Mouse (Mus musculus): ENCODE results near the gene Epop.
A peak's percentile ranks its signal among the peaks of the same experiment; 100 is the strongest.

Gene Epop

DNA sequence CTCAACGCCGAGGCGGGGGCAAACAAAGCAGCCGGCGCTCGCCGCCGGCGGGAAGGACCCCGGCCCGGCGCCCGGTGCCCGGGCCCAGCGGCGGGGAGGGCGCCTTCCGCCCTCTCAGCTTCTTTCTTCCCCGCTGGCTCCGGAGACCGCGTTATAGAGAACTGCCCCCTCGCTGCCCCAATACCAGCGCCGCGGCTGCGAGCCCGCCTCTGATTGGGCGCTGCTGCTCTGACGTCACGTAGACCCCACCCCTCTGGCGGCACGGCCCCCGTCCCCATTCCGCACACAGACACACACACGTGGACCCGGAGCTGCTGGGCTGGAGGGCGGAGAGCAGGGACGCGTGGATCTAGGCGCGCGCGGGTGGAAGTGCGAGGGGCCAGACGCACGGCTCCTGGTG lies at the start of gene Epop:
TSS of gene Epop (minus strand) at position 127 of the 400 bp plus-strand sequence.
- DNase-seq (ENCODE audit: low read depth, low spot score): peak; percentile 79

DNA sequence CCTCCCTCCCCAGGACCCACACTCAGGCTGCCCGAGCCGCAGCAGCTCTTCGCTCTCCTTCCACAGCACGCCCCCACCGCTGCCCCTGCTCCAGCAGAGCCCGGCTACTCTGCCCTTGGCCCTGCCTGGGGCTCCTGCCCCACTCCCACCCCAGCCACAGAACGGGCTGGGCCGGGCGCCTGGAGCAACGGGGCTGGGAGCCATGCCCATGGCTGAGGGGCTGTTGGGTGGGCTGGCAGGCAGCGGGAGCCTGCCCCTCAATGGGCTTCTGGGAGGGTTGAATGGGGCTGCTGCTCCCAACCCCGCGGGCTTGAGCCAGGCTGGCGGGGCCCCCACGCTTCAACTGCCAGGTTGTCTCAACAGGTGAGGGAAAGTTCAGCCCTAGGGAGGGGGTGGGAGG lies 48.8 kb upstream of the Epop start:
- DNase-seq (ENCODE audit: low read depth, low spot score): no peak

DNA sequence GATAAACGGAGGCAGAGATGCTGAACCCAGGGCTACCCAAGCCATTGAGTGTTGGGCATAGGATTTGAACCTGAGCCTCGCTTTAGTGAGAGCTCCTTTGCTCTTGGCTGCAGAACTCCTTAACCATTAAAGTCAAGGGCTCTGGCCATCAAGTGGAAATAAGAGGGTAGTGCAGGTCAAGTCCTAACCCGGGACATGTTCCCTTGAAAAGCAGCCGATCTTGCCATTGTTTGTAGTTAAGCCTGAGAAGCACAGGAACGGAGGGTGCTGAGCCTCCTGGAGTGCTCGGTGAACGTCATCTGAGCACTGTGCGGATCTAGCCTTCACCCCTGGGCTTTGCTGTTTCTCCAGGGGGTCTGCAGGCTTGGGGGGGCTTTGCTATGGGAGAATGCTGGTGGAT lies 48.3 kb upstream of the Epop start:
- no peak for DNase-seq (ENCODE audit: low read depth, low spot score)

DNA sequence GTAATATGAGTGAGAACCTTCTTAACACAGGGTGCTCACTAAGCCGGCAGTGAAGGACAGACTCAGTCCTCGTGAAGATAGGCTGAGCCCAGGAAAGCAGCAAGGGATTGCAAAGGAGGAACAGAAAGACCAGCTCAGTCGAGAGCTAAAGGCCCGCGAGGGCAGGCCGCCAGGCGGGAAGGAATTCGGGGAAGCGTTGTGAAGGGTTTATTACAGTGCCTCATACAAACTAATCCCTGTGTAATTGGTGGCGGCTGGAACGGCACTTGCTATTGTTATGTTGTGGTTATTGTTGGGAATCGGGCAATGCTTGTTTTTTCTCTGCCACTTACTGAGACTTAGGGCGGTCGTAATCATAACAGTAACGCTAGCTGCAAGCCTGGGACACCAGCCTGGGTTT lies 47.9 kb upstream of the Epop start:
- DNase-seq (ENCODE audit: low read depth, low spot score): no peak

DNA sequence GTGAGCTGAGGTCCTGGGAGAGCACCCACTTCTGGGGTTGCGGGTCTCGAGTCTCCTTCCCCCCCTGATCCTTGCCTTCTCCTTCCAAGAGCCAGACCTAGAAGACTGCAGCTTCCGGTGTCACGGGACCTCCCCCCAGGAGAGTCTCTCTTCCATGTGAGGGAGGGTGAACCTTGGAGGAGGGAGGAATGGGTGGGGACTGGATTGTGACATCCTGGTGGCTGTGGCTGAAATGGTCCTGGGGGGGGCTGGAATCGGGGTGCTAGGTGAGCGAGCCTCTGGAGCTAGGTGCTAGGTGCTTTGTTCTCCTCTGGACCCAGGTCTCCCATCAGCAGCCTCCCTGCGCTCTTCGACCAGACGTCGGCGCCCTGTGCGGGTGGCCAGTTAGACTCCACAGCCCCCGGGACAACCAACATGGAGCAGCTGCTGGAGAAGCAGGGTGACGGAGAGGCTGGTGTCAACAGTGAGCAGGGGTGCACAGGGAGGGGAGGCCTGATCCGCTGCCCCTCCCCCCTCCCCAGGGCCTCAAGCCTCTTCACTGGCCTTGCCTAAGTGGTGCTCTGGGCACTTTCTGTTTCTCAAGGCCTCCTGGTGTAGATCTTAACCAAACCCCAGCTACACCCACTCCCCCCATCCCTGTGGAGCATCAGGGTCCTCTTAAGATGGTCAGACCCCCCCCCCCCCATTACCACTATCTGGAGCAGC lies 46.7 kb upstream of the Epop start:
- no peak for DNase-seq (ENCODE audit: low read depth, low spot score)

DNA sequence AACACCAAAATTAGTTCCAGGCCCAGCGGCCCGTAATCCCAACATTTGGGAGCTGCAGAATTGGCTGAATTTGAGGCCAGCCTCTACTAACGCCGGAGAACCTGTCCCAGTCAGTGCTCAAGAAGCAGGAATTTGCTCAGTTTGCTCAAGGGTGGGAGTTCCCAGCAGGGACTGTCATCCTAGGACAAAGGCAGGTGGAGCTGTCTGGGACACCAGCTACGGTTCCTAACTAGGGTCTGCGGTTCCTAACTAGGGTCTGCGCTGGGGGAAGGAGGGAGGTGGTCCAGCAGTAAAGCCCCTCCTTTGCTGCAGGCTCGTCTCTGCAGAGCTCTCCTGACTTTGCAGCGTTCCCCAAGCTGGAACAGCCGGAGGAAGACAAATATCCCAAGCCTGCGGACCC lies 43.6 kb upstream of the Epop start:
- DNase-seq (ENCODE audit: low read depth, low spot score): no peak

DNA sequence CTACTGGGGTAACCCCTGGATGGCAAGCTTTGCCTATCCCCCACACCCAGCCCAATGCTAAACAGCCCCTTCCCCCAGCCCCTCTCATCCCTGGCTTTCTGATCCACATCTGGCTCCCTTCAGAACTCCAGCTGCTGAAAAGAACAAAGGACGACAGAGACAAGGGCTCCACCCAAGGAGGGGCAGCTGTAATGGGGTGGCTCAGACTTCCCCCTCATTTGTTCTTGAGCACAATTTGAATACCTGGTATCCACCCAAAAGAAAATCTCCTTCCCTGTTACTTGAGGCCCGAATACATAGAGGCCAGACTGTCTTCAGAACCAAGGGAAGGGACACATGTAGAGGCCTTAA lies 41.6 kb upstream of the Epop start:
- DNase-seq (ENCODE audit: low read depth, low spot score): no peak

DNA sequence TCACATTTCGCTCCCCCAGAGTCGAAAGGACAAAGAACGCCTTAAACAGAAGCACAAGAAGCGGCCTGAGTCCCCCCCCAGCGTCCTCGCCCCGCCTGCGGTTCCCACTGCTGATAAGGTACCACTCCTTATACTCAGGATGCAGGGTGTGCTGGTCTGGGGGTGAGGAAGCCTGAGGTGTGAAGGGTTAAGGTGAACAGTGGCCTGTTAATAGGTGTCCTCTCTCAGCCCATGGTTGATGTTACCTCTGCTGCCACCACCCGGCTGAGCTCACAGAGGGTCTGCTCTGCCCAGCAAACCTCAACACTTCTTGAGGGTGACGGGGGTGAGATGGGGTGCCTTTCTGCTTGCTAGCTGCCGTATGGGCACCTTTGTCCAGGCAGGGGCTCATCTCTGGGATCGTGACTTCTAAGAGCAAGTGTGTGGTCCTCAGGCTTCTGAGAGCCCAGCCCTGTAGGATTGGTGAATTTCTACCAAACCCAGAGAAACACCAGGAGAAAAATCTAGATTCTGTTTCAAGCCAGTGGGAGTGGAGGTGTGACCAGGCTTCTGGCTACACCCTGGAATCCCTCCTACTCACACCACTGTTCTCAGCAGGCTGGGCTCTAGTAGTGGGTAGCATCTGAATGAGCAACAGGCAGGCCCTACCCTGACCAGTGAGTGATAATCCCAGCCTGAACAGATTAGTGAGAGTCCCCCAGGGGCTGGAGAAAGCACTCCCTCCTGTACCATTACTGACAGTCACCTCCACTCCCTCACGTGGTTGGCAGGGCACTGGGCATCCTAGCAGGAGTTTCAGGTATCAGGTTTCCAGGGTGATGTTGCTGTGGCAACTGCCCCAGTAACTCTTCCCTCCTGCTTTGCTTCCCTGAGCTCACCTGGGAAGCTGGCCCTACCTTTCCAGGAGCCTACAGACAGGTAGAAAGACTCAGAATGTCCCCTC lies 41.0 kb upstream of the Epop start:
- DNase-seq (ENCODE audit: low read depth, low spot score): peak; percentile 57

DNA sequence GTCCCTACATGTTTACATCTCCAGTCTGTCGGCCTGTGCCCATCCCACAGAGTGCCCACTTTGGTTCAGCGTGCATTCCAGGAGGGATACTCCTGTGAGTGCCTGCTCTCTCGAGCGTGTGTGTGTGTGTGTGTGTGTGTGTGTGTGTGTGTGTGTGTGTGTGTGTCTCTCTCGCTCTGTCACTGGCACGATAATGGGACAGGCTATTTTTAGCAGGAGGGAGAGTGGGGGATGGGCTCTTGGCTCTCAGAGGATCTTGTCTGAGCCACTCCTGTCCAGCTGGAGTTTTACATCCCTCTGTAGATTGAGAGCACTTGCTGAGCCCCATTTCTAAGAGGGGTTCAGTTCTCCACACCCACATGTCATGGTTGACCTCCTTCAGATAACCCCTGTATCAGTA lies 40.3 kb upstream of the Epop start:
- DNase-seq (ENCODE audit: low read depth, low spot score): no peak

DNA sequence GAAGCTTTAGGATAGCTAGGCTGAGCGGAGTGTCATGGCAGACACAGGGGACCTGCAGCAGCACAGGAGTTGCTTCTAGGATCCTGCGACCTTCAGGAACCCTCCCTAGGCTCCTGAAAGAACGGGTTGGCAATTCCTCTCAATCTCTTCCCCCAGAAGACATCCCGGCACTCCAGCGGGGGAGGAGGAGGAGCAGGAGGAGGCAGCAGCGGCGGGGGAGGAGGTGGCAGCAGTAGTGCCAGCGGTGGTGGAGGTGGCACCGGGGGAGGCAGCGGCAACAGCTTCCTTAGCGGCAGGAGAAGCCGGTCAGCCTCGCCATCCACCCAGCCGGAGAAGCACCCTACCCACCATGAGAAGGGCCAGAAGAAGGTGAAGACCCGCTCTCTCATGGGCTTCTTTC lies 39.8 kb upstream of the Epop start:
- DNase-seq (ENCODE audit: low read depth, low spot score): no peak

DNA sequence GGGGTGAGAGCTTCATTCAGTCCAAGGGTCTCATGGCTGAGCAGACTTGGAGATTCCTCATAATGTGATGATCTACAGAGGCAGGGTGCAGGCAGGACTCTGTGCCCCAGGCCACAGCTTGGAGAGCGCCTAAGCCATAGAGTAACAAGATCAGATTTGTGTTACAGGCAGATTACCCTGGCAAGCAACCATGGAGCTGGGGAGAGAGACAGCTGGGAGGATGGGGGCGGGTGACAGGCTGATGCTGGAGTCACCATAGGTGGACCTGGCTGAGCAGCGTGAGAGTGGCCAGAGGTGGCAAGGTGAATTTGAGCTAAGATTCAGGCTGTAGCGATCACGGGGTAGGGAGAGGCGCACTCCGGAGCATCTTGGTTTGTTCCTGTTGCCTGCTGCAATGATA lies 38.7 kb upstream of the Epop start:
- DNase-seq (ENCODE audit: low read depth, low spot score): no peak

DNA sequence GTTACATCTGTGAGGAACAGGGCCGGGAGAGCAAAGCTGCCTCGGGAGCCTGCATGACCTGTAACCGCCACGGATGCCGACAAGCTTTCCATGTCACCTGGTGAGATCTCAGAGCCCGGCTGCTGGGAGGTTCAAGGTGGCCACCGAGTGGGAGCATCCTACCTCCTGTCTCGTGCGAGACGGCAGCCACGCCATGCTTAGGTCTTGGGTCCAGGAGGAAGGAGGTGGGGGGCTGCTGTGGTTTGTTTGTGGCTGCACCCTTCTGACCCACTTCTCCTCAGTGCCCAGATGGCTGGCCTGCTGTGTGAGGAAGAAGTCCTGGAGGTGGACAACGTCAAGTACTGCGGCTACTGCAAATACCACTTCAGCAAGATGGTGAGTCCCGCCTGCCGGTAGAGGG lies 37.3 kb upstream of the Epop start:
- no peak for DNase-seq (ENCODE audit: low read depth, low spot score)

DNA sequence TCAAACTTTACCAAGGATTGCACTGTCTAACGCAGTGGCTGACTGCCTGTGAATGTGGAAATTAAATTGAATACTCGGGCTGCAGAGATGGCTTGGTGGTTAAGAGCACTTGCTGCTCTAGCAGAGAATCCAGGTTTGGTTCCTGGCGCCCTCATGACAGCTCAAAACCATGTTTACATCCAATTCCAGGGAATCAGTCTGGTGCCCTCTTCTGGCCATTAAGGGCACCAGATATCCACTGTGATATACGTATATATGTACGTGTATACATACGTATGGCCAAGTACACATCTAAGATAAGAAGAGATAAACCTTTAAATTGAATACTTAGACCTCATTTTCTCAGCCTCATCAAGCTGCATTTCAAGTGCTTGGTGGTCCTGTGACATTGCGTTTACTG lies 36.7 kb upstream of the Epop start:
- DNase-seq (ENCODE audit: low read depth, low spot score): no peak

DNA sequence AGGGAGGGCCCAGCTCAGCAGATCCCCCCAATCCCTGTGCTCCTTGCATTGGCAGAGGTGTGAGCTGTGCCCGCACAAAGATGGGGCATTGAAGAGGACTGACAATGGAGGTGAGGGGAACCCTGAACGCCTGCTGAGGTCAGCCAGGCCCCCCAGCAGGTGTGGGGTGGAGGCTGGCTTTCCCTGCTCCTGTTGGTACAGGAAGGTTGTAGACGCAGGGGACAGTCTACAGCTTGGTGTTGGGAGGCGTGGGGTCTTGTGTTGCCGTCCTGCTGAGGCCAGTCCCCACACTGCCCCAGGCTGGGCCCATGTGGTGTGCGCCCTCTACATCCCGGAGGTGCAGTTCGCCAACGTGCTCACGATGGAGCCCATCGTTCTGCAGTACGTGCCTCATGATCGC lies 35.9 kb upstream of the Epop start:
- DNase-seq (ENCODE audit: low read depth, low spot score): no peak

DNA sequence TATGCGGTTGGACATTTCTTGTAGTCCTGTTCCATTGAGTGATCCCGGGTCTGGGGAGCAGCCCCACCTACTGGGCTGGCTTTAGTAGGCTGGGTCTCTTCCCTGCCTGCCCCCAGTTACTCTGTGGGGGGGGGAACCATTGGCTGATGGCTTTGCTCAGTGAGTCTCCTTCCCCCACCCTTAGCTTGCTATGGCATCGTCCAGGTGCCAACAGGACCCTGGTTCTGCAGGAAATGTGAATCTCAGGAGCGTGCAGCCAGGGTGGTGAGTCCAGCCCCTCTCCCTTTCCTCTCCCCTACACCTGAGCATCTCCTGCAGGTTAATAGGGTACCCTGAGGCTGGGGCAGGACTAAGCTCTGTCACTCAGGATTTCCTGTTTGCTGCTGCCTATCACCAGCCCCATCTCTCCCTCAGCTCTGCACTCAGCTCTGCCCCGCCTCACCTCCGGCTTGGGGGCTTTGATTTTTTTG lies 35.3 kb upstream of the Epop start:
- no peak for DNase-seq (ENCODE audit: low read depth, low spot score)

DNA sequence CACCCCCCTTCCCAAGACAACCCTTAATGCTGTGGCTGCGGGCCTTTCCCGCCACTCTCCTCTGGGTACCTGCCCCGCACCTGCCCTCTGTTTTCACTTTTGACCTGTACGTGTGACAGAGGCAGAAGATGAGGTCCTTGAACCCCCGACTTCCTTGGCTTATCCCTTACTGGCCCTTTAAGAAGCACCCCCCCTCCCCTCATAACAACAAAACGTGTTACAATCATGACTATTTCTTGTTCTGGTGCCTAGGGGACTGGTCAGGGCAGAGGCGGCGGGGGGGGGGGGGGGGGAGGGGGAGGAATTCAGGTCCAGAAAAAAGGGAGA lies 34.8 kb upstream of the Epop start:
- no peak for DNase-seq (ENCODE audit: low read depth, low spot score)

DNA sequence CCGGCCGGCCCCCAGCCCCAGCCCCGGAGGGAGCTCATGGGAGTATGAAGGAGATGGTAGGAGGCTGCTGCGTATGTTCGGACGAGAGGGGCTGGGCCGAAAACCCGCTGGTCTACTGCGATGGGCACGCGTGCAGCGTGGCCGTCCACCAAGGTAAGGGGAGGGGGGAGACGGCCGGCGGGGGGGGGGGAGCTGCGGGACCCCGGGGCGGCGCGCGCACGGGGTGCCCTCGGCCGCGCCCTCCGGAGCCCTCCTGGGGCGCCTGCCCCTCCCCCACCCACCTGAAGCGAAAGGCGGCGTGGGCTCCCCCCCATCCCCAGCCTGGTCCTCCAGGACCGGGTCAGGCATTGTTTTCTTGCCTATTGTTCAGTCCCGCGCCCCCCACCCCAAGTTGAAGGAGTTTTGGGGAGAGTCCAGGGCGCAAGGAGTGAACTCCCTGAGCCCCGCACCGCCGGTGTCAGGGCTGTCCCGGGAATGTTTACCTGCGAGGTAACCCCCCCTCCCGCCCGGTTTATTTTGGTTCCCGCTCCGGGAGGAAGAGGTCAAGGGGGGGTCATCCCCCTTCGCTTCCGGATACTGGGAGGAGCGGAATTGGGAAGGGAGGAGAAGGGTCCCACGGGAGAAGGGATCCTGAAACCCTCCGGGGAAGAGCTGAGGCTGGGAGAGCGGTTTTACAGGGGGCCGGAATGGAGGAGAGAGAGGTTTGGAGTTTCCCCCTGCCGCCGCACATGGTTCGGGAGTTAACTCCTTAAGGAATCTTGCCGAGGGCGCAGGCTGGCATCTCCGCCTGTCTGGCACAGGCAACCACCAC lies 34.2 kb upstream of the Epop start:
- DNase-seq (ENCODE audit: low read depth, low spot score): no peak

DNA sequence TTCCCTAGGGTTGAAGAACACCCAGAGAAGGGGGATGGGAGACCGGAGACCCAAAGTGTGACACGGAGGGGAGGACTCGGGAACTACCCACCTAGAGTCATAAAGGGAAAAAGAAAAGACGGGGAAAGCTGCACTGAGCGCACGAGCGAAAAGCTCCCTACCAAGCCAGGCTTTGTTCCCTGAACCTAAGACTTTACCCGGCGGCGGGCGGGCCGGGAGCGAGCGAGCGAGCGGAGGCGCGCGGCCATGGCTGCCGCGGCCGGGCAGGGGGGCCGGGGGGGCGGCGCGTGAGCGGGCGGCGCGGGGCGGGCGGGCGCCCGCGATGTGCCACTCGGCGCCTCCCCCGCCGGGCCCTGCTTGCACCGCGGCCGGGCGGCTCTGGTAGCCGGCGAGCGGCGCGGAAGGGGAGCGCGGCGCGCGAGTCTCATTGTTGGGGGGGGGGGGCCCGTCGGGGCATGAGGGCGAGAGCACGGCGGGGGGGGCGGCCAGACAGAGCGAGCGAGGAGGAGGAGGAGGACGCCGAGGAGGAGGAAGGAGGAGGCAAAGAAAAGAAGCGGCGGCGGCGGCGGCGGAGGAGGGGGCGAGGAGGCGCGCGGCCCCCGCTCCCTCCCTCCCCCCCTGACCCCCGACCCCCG lies 33.5 kb upstream of the Epop start, which contains the start of gene Mllt6:
TSS of gene Mllt6 (plus strand) at position 522 of the 635 bp plus-strand sequence.
- DNase-seq (ENCODE audit: low read depth, low spot score): no peak

DNA sequence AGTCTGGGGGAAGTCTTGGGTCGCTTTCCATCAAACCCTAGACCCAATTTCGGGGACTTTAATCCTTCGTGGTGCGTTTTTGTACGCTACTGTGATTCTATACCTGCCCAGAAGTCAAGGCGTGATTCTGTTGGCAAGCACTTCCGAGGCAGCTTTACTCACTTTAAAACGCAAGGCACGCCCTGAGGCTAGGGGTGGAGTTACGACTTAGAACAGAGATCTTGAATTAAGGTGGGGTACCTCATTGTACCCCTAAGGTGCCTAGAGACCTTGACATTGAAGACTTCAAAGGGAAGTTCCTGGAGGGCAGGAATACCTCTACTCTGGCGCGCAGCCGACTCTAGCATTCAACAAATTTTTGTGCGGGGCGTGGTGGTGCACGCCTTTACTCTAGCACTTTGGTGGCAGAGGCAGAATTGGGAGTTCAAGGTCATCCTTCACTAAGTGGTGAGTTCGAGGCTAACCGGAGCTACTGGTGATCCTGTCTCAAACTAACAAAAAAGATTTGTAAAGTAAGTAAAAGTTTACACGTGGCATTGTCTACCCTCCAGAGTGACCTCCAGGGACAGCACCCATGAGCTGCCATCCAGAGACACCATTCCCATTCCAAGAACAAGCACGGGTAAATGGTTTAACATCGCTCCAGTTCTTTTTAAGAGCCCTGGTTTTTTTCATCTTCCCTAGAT lies 32.8 kb upstream of the Epop start:
- no peak for DNase-seq (ENCODE audit: low read depth, low spot score)

DNA sequence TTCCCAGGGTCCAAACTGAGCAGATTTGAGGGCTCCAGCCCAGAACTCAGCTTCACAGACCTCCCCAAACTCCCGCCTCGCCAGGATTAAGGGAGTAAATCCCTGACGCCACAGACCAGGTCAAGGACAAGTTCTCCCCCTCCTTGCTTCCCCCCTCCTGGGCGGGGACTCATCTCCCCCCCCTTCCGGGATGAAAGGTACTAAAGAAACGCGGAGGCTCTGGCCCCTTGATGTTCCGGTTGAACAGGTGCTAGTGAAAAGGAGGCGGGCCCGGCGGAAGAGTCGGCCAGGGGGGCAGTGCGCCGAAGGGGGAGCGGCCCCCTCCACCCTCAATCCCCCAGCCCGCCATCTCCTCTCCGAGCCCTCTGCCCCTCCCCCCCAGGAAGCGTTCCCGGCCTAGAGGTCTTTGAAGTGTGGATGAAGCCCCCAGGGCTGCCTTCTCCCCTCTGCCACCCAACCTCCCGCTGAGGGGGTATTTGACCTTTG lies 32.2 kb upstream of the Epop start:
- no peak for DNase-seq (ENCODE audit: low read depth, low spot score)

Data from telencephalon, adult 2 months (tissue).